Mouse (Mus musculus) testis, postnatal 10 days (tissue): ENCODE data around the gene Dclre1c.
A peak's percentile ranks its signal among the peaks of the same experiment; 100 is the strongest.

Experiments used
- DNase-seq: peaks from one replicate; pipeline ENCODE4 v3.0.0; 2021; ENCODE audit warnings: low spot score

The Dclre1c gene

GRCm38 (mm10) chr2:3475746-3476251, 51.9 kb downstream of the Dclre1c start:
- no peak for DNase-seq

DNA sequence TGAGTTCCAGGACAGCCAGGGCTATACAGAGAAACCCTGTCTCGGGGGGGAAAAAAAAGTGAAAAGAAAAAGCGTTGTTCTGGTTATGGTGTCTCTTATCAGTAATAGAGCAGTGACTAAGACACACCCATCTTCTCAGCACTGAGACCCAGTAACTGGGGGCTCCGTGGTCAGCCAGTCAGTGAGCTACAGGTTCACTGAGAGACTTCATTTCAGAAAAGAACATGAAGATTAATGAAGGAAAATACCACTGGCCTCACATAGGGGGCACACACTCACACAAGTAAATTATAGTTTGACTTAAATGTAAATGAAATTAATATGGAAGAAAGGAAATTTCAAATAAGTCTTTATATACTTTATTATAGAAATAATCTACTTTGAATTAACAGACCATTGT, 56.3 kb downstream of the Dclre1c start:
- no peak for DNase-seq

DNA sequence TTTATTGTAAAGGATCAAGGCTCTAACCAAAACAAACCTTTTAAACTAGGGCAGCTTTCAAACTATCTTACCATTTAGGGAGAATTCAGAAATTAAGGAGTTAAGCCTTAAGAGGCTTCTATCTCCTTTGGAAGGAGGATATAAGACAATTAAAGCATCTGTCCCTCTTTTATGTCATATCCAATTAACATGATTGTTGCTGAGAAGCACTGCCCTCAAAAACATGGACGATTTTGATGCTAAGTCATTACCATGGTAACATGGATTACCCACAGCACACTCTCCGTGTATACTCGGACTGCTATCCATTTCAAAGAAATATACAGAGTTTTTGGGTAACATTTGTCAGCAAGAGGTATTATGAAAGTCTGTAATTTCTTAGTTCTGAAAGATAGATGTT, 65.9 kb downstream of the Dclre1c start:
- DNase-seq: no peak

GRCm38 (mm10) chr2:3493833-3494409, 70.0 kb downstream of the Dclre1c start:
- no peak for DNase-seq

GRCm38 (mm10) chr2:3499543-3499942, 75.6 kb downstream of the Dclre1c start:
- DNase-seq: no peak

- no peak for DNase-seq
Observed at GRCm38 (mm10) chr2:3500886-3501285, 77.0 kb downstream of the Dclre1c start.

DNA sequence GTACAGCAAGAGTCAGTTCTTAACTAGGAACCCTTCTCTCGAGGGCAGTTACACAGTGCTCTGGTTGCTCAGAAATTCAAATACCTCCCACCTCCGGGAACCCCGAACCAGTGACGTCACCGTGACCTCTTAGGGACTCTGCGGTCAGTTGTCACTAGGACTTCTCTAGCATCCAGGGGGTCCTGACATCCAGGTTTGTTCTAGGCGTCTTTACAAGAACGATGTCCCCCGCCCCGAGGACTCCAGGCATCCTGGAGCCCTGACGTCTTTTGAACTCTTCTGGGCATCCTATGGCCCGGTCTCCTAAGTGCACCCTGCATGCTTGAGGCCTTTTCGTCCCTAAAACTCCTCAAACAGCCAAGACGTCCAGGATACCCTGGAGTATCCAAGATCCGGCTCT, 88.1 kb downstream of the Dclre1c start:
- DNase-seq: peak; percentile 62

DNA sequence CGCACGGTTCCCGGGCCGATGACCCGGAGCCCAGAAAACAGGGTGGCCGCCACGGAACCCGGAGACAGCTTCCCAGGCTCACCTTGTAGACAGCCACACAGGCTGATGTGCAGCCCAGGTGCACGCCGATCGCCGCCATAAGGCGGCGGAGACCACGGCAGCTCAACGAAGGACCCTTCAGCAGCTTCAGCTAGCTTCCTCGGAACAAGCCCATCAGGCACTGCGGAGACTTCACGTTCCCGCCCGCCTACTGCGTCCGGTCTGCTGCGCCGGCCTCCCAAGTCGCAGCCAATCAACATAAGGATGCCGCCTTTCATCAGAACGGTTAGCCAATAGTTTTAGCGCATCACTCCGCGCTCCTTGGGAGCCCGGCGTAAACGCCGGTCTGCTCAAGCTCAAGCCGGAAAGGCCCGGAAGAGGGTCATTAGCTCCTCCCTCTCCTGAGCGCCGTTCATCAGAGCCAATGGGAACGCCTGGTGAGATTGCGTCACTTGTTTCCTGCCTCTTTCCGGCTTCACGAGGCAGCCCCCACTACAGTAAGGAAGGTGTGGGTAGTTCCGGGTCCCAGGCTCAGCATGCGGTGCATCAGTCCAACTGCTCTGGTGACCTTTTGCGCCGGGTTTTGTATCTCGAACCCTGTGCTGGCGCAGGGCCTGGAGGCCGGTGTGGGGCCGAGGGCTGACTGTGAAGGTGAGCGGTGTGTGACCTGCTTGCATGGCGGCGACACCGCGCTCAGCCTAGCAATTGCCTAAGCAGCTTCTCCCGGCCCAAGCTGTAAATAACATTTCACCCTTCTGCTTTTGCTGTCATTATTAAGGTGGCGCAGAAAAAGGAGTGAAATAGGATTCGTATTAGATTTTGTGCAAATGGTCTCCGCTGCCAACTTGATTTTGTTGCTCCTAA, 88.9 kb downstream of the Dclre1c start, which contains the start of the genes Gm45902, Hspa14 and Cdnf:
Gene Gm45902, minus strand, starts transcription at position 239 of the 903 bp plus-strand sequence.
Gene Hspa14, minus strand, starts transcription at position 263 of the 903 bp plus-strand sequence.
Gene Cdnf, plus strand, starts transcription at position 479 of the 903 bp plus-strand sequence.
- DNase-seq: peak; percentile 92
